In the genomic region with DNA sequence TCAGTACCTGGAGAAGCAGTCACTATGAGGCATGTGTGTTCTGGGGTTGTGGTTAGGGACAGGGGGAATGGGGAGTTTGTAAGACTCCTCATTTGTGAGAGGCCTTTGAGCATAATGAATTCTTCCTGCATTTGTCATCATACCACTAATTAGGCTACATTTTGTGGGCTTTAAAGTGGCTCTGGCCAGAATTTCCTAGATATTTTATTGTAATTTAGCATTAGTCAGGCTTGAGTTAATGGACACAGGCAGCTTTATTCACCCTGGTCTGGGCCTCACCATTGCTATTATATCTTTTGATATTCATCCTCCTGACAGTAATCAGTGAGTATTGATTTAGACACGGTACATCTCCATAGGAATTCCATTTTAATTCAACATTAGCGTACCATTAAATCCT, we compare ENCODE assay signal across 19 mouse cellular contexts.
A peak's percentile ranks its signal among the peaks of the same experiment; 100 is the strongest.
DNase-seq lines count a peak whose midpoint lies in the region; ATAC-seq and TF ChIP-seq lines count a peak whose summit lies in the region.
"Had no signal": no experiment of that assay in that cellular context is flagged by ENCODE, and none has a peak within 500 bp of the region (broad histone marks: within the 10 kb centered on the region; RNA-seq: fewer than 3 reads in every experiment).

No protein-coding gene starts in this region.

- H3K4me2 ChIP-seq in forebrain, embryonic 16.5 days (ENCODE audit: low read length) = no peak overlapping the region

- H3K4me1 ChIP-seq in forebrain, embryonic 16.5 days (replicated peaks; ENCODE audit: control insufficient read depth, insufficient read depth, low read length) = no peaks in the 10 kb centered on the region

- TF ChIP-seq CTCF in Patski (IDR thresholded peaks at IDR 0.05) = no peak

- peak; percentile 96 for DNase-seq in Muller cell, postnatal 12 days (ENCODE audit: inconsistent ontology term)
- DNase-seq in Patski (ENCODE audit: low read depth, low spot score) = peak; percentile 80
- no peak for DNase-seq in cerebellum, postnatal 10 days
- DNase-seq: adrenal gland, adult 2 months; adrenal gland, adult 8-10 months; adrenal gland, postnatal 10 days; adrenal gland, postnatal 14 days; adrenal gland, postnatal 25 days; adrenal gland, postnatal 36 days; B cell, adult 2 months; cerebellum, adult 11 months; cerebellum, adult 11-12 months; cerebellum, adult 18-20 months; cerebellum, adult 2 months; cerebellum, adult 8-10 months had no signal

- H3K27ac ChIP-seq in forebrain, embryonic 16.5 days (ENCODE audit: low read length) = no peak overlapping the region

- no peaks in the 10 kb centered on the region for H3K9me3 ChIP-seq in forebrain, embryonic 16.5 days (ENCODE audit: control insufficient read depth, low read length)

- peaks cover 3% of the 10 kb centered on the region for H3K27me3 ChIP-seq in Patski
- no peaks in the 10 kb centered on the region for H3K27me3 ChIP-seq in forebrain, embryonic 16.5 days (replicated peaks; ENCODE audit: control insufficient read depth, insufficient read depth, low read length)

- POLR2A ChIA-PET in Patski (lab: Charles Lee) = no interaction called here

- H3K9ac ChIP-seq in forebrain, embryonic 16.5 days (replicated peaks; ENCODE audit: low read depth, low read length) = no peak overlapping the region

- CTCF ChIA-PET in Patski (lab: Charles Lee) = interaction anchor here (1.0 kb wide), 1 partner anchor 19 kb away, joined by 3 read pairs; no protein-coding TSS in a partner anchor

- H3K36me3 ChIP-seq in forebrain, embryonic 16.5 days (ENCODE audit: control insufficient read depth, insufficient read depth) = no peaks in the 10 kb centered on the region
- H3K36me3 ChIP-seq: G1E had no signal

- in situ Hi-C loops in Patski (cut with MboI; ENCODE audit: low pct_unique_long_range_greater_than_20kb) = no loop called here

- 60% methylated on average over 2 of the region's 2 CpGs for WGBS in forebrain, embryonic 16.5 days

- ATAC-seq in Patski = peak; percentile 89
- no peak for ATAC-seq in forebrain, embryonic 16.5 days
- ATAC-seq: activated CD4-positive, CD25-positive, alpha-beta regulatory T cell, adult 4 months; CD4-positive, CD25-positive, alpha-beta regulatory T cell, adult 4 months had no signal

- H3K4me3 ChIP-seq in forebrain, embryonic 16.5 days (replicated peaks; ENCODE audit: low read length) = no peak overlapping the region

Comparison
In these comparisons a context has a peak if more than half of its experiments do, and no peak if none do; other contexts are left out.
1. DNase-seq: peak in Muller cell, postnatal 12 days (single experiment) and Patski (single experiment); none in cerebellum, postnatal 10 days (0 of 2).